Mouse (Mus musculus): ENCODE results near the gene Wfdc15b.
A peak's percentile ranks its signal among the peaks of the same experiment; 100 is the strongest.
"Not testable (repeated sequence)": the region's sequence is repeated elsewhere in the genome, so short reads cannot be mapped to it uniquely, and the experiment has no call there.

Gene Wfdc15b

DNA sequence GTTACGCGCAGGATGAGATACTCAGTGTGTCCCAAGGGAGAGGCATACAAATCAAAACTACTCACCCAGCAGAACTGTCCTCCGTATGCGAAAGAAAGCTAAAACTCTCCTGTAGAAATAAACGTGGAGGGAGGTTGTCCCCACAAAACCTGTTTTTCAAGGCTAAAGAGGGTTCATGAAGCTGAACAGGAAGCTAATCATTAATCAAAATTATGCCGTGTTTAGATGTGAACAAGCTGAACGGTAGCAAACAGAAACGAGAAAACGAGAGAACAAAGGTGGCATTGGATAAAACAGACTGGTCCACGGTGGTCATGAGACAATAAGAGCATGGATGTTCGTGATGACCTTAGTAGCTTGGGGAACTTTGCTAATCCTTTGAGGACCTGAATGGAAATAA, at the start of gene Wfdc15b:
Gene Wfdc15b, minus strand, starts transcription at position 139 of the 400 bp plus-strand sequence.
- DNase-seq: no peak

- not testable (repeated sequence) for DNase-seq
Observed at GRCm38 (mm10) chr2:164256540-164256939, 35.1 kb upstream of the Wfdc15b start, which contains the start of gene Svs3b. Gene Svs3b (minus strand): TSS chr2:164256640.

DNA sequence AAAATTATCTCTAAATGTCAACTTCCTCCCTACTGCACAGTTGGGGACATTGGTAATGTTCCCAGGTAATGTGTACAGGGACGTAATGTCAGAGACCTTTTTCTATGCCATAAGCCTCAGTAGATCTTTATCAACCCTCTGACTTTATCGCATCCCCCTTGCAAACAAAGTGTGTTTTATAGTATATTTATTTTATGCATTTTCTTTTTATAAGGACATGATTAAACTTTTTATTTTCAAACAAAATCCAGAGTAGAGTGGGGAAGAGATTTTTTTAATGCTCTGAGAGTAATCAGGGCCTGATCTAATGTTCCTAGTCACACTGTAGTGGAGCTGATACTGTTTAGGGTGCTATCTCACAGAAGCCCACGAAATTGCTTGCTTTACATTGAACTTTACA, 16.9 kb upstream of the Wfdc15b start, which contains the start of gene Svs2:
Gene Svs2, minus strand, starts transcription at position 101 of the 400 bp plus-strand sequence.
- DNase-seq: no peak

GRCm38 (mm10) chr2:164232671-164233070, 11.2 kb upstream of the Wfdc15b start:
- no peak for DNase-seq

DNA sequence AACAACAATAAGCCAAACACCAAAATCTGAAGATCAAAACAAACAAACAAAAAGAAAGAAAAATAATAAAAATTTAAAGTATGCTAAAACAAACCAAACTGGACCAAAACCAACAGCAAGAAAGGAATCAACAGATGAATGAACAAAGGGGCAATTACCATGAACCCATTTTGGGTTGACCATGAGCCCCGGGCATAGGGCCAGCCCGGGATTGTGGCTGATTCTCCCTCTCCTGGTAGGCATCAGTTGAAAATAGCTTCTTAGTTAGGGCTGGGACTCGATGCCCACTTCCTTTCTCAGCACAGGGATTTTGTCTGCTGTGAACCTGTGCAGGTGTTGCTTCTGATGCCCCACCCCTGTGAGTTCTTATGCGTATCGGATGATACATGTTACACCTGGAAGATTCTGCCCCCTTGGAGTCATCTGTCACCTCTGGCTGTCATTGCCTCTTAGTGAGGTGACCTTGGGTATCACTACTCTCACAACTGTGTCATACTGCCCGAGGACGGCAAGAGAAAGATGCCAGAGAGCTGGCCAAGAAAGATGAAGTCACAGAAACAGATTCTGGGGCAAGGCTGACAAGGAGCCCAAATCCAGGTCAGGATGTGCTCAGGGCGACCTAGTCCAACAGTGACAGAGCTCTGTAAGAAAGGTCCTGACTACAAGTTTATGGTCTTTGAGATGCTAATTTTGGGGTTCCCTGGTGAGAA, 7.1 kb upstream of the Wfdc15b start:
- no peak for DNase-seq

DNA sequence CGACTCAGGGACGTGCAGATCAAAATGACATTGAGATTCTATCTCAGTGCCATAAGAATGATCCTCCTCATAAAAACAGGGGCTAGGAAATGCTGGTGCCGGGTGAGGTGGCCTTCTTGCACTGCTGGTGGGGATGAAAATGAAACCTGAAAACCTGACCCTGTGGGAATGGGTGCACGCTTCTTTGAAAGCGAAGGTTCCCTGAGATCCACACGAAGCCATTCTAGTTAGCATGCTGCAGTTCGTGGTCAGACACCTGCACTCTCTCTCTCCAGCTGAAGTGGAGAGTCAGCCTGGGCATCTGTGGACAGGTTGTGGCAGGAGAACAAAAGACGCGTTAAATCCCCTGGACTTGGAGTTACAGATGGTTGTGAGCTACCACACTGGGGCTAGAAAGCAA, 2.2 kb downstream of the Wfdc15b start:
- no peak for DNase-seq

- no peak for DNase-seq
Observed at GRCm38 (mm10) chr2:164212711-164213110, 8.7 kb downstream of the Wfdc15b start.

DNA sequence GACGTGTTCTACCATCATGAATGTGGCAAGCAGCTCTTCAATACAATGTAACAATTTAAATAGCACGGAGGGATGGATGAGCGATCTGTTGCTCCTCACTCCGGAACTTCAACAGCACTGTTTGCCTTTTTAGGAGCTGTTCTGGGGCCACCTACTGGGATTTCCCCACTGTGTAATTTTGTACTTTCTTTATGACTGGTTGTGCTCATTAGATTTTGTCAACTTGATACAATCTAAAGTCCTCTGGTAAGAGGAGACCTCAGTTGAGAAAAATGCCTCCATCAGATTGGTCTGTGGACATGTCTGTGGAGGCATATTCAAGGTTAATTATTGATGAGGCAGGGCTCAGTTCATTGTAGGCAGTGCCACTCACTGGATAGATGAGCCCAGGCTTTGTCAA, 10.6 kb downstream of the Wfdc15b start:
- DNase-seq: no peak

DNA sequence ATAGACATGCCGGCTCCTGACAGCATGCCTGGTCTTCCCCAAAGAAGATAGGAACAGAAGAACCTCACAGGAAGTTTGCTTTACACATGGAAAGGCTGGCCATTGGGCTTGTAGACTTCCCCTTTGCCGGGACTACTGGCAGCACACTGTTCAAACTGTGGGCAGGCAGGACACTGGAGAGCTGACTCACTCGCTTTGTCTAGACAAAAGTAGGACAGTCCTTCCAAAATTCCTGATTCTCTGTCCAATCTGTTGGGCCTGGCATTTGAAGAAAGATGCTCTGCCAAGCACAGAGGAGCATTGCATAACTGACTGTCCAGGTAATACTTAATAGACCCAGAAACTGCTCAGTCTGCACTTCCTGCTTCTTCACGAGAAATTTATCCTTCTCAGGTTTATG, 14.8 kb downstream of the Wfdc15b start:
- DNase-seq: no peak

DNA sequence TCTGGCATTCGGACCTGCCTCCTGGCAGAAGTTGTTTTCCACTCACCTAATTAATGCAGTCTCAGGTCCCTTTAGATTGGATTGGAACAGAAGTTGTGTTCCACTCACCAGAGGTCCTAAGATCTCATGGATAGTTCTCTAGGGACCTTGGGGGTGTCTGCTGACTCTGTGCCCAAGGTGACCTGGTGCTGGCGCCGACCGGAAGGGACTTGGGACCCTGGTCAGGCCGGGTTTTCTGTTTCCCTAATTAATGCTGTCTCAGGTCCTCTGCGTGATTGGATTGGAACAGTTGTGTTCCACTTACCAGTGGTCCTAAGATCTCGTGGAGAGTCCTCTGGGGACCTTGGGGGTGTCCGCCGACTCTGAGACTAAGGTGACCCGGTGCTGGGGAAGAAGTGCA, 15.4 kb downstream of the Wfdc15b start:
- peak; percentile 89 for DNase-seq

DNA sequence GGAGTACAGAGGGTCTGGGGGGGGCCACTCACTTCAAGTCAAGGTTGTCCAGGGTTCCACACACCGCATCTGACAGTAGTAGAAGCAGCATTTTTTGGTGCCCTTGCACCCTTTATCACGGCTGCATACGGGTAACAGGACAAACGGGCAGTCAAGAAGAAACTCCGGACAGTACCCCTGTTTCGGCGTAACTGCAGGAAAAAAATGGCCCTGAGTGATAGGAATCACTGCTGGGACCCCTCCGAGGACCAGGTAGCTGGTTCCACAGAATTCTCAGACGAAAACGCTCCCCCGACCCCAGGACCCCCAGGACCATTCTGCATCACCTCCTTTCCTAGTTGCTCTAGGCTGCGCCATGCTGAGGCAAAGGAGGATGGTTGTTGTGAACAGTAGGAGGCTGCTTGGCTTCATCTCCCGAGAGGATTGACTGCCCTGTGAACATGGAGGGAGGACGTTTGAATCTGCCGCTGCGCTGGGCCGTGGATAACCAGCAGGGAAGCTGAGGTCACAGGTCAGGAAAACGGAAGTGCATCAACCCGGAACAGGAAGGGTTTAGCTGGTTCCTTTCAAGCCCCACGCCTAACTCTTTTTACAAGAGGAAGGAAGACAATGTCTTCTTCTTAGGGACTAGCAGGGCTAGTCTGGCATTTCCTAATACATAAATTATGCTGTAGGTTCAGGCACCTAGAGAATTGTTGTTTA, 21.7 kb downstream of the Wfdc15b start, which contains the start of gene Wfdc15a:
Gene Wfdc15a, minus strand, starts transcription at position 505 of the 702 bp plus-strand sequence.
- DNase-seq: no peak

DNA sequence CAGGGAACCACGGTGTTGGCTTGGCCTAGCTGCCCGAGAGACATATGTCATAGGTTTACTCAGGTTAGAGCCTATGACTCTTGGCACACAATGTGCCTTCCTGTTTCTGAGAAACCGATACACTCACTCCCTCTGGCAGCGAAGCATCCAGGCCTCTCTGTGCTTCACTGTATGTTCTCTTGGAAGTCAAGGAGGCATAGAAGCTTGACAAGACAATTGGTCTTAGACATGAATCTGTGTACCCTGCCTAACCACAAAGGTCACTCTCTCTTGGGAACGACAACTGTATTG, 24.8 kb downstream of the Wfdc15b start:
- DNase-seq: no peak

- DNase-seq: no peak
Observed at GRCm38 (mm10) chr2:164195971-164196699, 25.3 kb downstream of the Wfdc15b start.

DNA sequence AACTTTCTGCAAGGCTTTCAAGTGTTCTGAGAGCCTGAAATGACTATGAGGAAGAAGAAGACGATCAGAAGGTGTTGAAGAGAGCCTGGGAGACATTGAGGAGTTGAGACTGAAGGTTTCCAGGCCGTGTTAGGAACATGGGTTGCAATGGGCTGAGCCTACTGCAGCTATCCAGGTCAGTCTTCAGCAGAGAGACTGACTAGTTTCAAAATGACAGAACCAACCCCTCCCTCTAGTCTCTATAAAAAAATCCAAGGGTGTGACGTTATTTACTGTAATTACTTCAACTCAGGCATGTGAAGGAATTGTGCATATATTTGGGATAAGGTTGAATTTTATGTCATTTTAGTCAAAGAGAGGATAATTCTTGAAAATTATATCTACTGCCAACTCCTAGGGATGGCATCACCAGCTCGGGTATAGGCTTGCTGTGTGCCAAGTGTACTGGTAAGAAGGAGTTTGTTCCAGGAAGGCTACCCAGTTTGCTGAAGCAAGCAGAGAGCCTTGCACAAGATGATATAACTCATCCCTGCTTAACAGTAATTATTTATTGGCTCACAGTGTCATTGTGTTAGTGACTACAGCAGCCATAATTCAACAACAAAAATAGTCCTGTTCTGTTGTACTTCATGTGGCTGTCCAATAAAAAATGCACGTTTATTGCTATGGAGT, 26.4 kb downstream of the Wfdc15b start:
- DNase-seq: no peak

GRCm38 (mm10) chr2:164192279-164192678, 29.2 kb downstream of the Wfdc15b start:
- no peak for DNase-seq

- DNase-seq: no peak
Observed at GRCm38 (mm10) chr2:164190576-164190975, 30.9 kb downstream of the Wfdc15b start, which contains the start of gene Wfdc12. Gene Wfdc12 (minus strand): TSS chr2:164190608.

DNA sequence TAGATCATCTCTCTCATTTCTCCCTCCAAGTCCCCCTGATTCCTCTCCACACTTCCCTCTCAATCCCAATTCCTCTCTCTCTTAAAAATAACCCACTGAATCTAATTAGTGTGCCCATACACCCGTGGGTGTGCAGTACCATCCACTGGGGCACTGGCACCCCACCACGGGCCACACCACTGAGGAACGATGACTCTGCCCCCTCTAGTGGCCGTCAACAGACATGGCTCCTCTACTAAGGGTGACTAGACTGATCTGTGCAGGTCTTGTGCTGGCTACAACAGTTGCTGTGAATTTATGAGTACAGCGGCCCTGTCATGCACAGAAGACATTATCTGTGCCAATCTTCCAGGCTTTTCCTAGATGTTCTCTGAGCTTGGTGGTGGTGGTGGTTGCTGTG, 32.7 kb downstream of the Wfdc15b start:
- no peak for DNase-seq

GRCm38 (mm10) chr2:164184145-164184719, 37.2 kb downstream of the Wfdc15b start:
- no peak for DNase-seq

- no peak for DNase-seq
Observed at GRCm38 (mm10) chr2:164183340-164183739, 38.1 kb downstream of the Wfdc15b start.

DNA sequence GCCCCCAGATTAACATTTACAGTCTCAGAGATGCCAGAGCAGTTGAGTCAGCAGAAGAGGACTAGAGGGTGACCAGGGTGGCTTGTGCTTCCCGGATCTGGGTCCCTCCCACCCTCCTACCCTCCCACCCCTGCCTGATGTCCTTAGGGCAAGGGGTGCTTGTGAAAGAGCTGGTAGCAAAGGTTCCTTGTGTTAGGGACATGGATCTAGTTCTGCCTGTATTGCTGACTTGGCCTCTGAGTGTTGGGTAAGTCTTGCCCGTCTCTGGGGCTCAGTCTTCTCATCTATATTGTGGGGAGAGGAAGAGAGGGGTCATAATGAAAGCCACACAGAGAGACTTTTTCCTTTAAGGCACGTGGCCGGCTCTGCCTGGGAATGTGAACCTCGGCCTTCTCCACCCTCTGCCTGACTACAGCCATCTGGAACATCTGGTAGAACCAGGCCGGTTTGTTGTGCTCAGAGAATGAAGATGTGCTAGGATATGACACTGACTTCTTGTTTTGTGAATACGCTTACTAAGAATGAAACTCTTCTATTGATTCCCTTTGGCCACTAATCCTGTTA, 38.7 kb downstream of the Wfdc15b start, which contains the start of gene Wfdc5:
Gene Wfdc5, minus strand, starts transcription at position 51 of the 564 bp plus-strand sequence.
- no peak for DNase-seq

DNA sequence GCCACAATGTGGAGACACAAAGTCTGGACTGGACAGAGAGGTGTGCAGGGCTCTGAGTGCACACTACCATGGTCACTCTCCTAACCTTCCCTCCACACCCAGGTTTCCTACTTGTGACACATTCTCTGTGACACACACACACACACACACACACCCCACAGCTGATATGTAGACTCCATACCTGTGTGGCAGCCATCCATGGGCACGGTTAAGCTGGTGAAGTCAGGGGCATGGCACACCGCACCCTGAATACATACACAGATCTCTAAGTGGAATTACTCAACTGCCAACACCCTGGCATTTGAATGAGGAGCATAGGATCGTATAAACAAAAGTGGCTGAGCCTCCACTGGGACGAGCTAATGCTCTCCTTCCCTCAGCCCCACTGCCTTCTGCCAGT, 40.7 kb downstream of the Wfdc15b start:
- DNase-seq: no peak

DNA sequence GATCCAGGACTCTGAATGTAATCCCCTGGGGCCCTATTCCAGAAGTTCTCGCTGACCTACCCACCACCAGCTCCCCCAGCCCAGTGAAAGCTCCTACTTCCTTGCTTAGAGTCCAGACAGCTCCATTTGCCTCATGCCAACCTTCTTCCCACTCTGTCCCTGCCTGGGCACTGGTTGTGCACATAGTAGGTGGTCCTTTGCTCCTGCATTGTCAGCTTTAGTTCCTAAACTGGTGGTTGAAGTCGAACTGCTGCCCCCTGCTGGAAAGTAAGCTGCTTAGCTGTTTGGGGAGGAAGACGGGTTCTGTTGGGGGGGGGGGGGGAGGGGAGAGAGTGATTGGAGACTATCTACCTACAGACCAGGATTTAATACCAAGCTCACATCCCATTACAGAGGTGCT, 41.3 kb downstream of the Wfdc15b start:
- DNase-seq: no peak
